Mouse (Mus musculus) midbrain, embryonic 11.5 days (tissue): ENCODE results near the gene Rln1. TPM values are rescaled to one million over a fixed set of nuclear protein-coding genes. Genes with fewer than 3 reads are reported as not detected.
A peak's percentile ranks its signal among the peaks of the same experiment; 100 is the strongest.

ENCODE experiments used
- ATAC-seq: fragments of 200-750 bp; cut with Nextera tagmentation; 2 replicates; pipeline ENCODE4 v1.8.0; 2017; ENCODE audit warnings: moderate TSS enrichment, moderate library complexity; ENCODE audit not compliant: low FRiP score
- DNase-seq: peaks from one replicate; pipeline ENCODE4 v3.0.0; 2015; ENCODE audit warnings: low spot score; ENCODE audit errors: missing footprints
- H3K27ac ChIP-seq: fragments of 300-500 bp; sonication (generic); 2 replicates; pipeline ENCODE4 v1.5.1; 2014; ENCODE audit warnings: low read depth, low read length
- H3K27me3 ChIP-seq: fragments of 300-500 bp; sonication (generic); 2 replicates; pipeline ENCODE4 v1.6.1; 2014; ENCODE audit warnings: mild to moderate bottlenecking, low read length, moderate library complexity, mixed read lengths; ENCODE audit not compliant: control insufficient read depth, insufficient read depth
- H3K36me3 ChIP-seq: fragments of 300-500 bp; sonication (generic); 2 replicates; pipeline ENCODE4 v1.6.1; 2014; ENCODE audit warnings: mild to moderate bottlenecking, low read length, moderate library complexity, mixed read lengths; ENCODE audit not compliant: control insufficient read depth, insufficient read depth
- H3K4me1 ChIP-seq: fragments of 300-500 bp; sonication (generic); 2 replicates; pipeline ENCODE4 v1.6.1; 2014; ENCODE audit warnings: low read length; ENCODE audit not compliant: control insufficient read depth, insufficient read depth
- H3K4me2 ChIP-seq: fragments of 300-500 bp; sonication (generic); 2 replicates; pipeline ENCODE4 v1.6.1; 2014; ENCODE audit warnings: mild to moderate bottlenecking, moderate library complexity
- H3K4me3 ChIP-seq: fragments of 300-500 bp; sonication (generic); 2 replicates; pipeline ENCODE4 v1.5.1; 2014; ENCODE audit warnings: low read depth, low read length
- H3K9ac ChIP-seq: fragments of 300-500 bp; sonication (generic); 2 replicates; pipeline ENCODE4 v1.6.1; 2014; ENCODE audit warnings: low read length
- H3K9me3 ChIP-seq: fragments of 300-500 bp; sonication (generic); 2 replicates; pipeline ENCODE4 v1.6.1; 2016; ENCODE audit warnings: low read length; ENCODE audit not compliant: control insufficient read depth
- WGBS: fragments of 180-500 bp; shearing (Covaris S2); extraction: QIAGEN DNeasy Blood & Tissue Kit; methylation state at CpG from one replicate; pipeline ENCODE4 v1.1.7; 2014; 5-methylcytosine and 5-hydroxymethylcytosine counted together
- polyA plus RNA-seq: library from polyadenylated mRNA; unstranded; fragments of >200 nt; fragmentation: Nextera tagmentation; extraction: Ambion mirVana; gene quantifications from 2 replicates; pipeline ENCODE4 v1.2.1, GENCODE M21; 2014

Gene Rln1
- polyA plus RNA-seq, 1 experiment from 2014 or later: 0.82 TPM

DNA sequence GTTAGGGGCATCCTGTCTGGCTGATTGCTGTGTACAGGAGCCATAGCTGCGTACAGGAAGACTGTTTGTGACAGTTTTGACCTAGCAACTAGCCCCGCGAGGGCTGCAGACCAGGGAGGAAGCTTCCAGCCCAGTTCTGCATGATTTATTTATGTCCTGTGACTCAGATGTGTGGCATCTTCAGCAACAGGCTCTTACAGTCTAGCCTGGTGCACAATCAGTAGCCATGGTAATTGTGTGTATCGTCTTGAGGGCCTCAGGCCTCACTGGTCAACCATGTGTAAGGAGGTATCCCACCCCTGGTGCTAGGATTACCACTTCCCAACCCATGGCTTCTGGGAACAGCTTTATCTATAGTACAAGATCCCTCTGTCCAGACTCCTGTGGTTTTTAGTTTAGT lies 41.9 kb downstream of the Rln1 start:
- ATAC-seq (no peak), DNase-seq (no peak)
- WGBS: 90% methylated on average over 4 of the region's 4 CpGs
- Histone ChIP-seq H3K4me2 (no peak overlapping the region), H3K4me1 (no peaks in the 10 kb centered on the region), H3K27ac (no peak overlapping the region), H3K36me3 (peaks cover 3% of the 10 kb centered on the region; the same call in 1 of the 2 replicates), H3K9me3 (no peaks in the 10 kb centered on the region), H3K27me3 (no peaks in the 10 kb centered on the region), H3K4me3 (no peak overlapping the region), H3K9ac (no peak overlapping the region)

GRCm38 (mm10) chr19:29291532-29291931 lies 42.9 kb downstream of the Rln1 start:
- ATAC-seq: no peak
- 86% methylated on average over 14 of the region's 14 CpGs for WGBS

DNA sequence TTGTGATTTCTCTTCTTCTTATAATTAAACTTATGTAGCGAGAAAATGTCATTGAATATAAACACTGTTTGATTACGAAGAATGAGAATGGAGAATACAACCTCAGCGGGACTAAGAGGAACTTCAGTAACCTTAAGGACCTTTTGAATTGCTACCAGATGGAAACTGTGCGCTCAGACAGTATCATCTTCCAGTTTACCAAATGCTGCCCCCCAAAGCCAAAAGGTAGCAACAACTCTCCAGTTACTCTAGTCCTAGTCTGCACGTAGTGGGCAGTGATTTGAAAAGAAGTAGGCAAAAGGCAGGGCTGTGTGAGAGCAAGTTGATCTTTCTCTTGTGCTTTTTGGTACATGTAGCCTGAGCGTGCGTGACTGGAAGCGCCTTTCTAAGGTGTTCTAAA lies 46.6 kb downstream of the Rln1 start:
- no peak for DNase-seq
- Histone ChIP-seq H3K27ac (no peak overlapping the region), H3K9ac (no peak overlapping the region), H3K4me3 (no peak overlapping the region), H3K9me3 (no peaks in the 10 kb centered on the region), H3K27me3 (no peaks in the 10 kb centered on the region), H3K4me2 (no peak overlapping the region), H3K4me1 (peaks cover 10% of the 10 kb centered on the region; the same call in 1 of the 2 replicates), H3K36me3 (peaks cover 3% of the 10 kb centered on the region; the same call in 1 of the 2 replicates)
- ATAC-seq: no peak
- 70% methylated on average over 8 of the region's 8 CpGs for WGBS

More at GRCm38 (mm10) chr19:29291532-29291931, 42.9 kb downstream of the Rln1 start:
- no peaks in the 10 kb centered on the region for H3K27me3 ChIP-seq
- peaks cover 3% of the 10 kb centered on the region; the same call in 1 of the 2 replicates for H3K36me3 ChIP-seq
- no peak for DNase-seq
- no peaks in the 10 kb centered on the region for H3K9me3 ChIP-seq
- no peak overlapping the region for H3K9ac ChIP-seq
- H3K4me3 ChIP-seq: no peak overlapping the region
- H3K4me1 ChIP-seq: no peaks in the 10 kb centered on the region
- H3K27ac ChIP-seq: no peak overlapping the region
- H3K4me2 ChIP-seq: no peak overlapping the region

- Histone ChIP-seq H3K4me2 (no peak overlapping the region), H3K36me3 (no peaks in the 10 kb centered on the region), H3K4me3 (no peak overlapping the region), H3K27ac (no peak overlapping the region; the same call in 1 of the 2 replicates), H3K9ac (no peak overlapping the region), H3K27me3 (no peaks in the 10 kb centered on the region), H3K4me1 (peaks cover 10% of the 10 kb centered on the region; the same call in 1 of the 2 replicates), H3K9me3 (no peaks in the 10 kb centered on the region)
- DNase-seq (peak; percentile 89), ATAC-seq (peak; percentile 74; the same call in 1 of the 2 replicates)
- WGBS: 18% methylated on average over 7 of the region's 7 CpGs
These were observed 49.0 kb downstream of the Rln1 start for GRCm38 (mm10) chr19:29285451-29285869.

Other genes with a start within 250 kb of the Rln1 start
- gene Rcl1, start 233.3 kb downstream of the Rln1 start, polyA plus RNA-seq: 52.4 and 52.5 TPM in 2 replicates
- 12.8 and 13.4 TPM in 2 replicates for gene Jak2, start 82.8 kb downstream of the Rln1 start, polyA plus RNA-seq
- gene Insl6, start 9.3 kb downstream of the Rln1 start, polyA plus RNA-seq: 6.3 and 8.0 TPM in 2 replicates
- gene Plgrkt, start 32.7 kb upstream of the Rln1 start, polyA plus RNA-seq: 60.4 and 68.1 TPM in 2 replicates
- gene Cd274, start 32.8 kb upstream of the Rln1 start, polyA plus RNA-seq: 0.34 and 0.77 TPM in 2 replicates
- gene Pdcd1lg2, start 76.2 kb upstream of the Rln1 start, polyA plus RNA-seq: not detected in 2 replicates
- gene Ric1, start 187.6 kb upstream of the Rln1 start, polyA plus RNA-seq: 10.8 and 11.8 TPM in 2 replicates